Mouse (Mus musculus): Measurements from ENCODE around the gene Tac1. TPM values are rescaled to one million over a fixed set of nuclear protein-coding genes. Genes with fewer than 3 reads are reported as not detected.
"Not testable (repeated sequence)": the region's sequence is repeated elsewhere in the genome, so short reads cannot be mapped to it uniquely, and the experiment has no call there.

Gene Tac1
- total RNA-seq, 1 experiment, result not detected

GRCm38 (mm10) chr6:7600228-7600627 is 45.5 kb downstream of the Tac1 start:
- H3K4me1 ChIP-seq (ENCODE audit: control insufficient read depth in 2 of 2, insufficient read depth in 2 of 2, low read length in 2 of 2, poor library complexity in 1 of 2), result no peaks in the 10 kb centered on the region
- in situ Hi-C loops (cut with MboI; ENCODE audit: low sequenced_read_pairs in 2 of 2, unreplicated experiment in 2 of 2), result no loop called here
- peak; percentile 12 for DNase-seq (ENCODE audit: low read depth, low spot score)
- H3K9ac ChIP-seq (ENCODE audit: insufficient read depth, low read depth, low read length, poor library complexity, severe bottlenecking), result no peak overlapping the region
- H3K4me3 ChIP-seq (ENCODE audit: insufficient read depth in 1 of 2, low read depth in 1 of 2, low read length in 2 of 2, poor library complexity in 1 of 2, severe bottlenecking in 1 of 2), result no peak overlapping the region
- TF ChIP-seq MAFK (IDR thresholded peaks at IDR 0.05; ENCODE audit: insufficient read depth, low read depth, low read length), result no peak
- TF ChIP-seq HCFC1 (IDR thresholded peaks at IDR 0.05; ENCODE audit: borderline replicate concordance, insufficient read depth, low read length), result no peak
- no peak for TF ChIP-seq CHD2 (IDR thresholded peaks at IDR 0.05; ENCODE audit: low read depth, low read length)
- TF ChIP-seq ZC3H11A (IDR thresholded peaks at IDR 0.05; ENCODE audit: borderline replicate concordance, low read depth, low read length), result no peak
- H3K27ac ChIP-seq (ENCODE audit: insufficient read depth, low read depth, low read length, poor library complexity, severe bottlenecking), result no peak overlapping the region
- H3K36me3 ChIP-seq (ENCODE audit: control insufficient read depth, insufficient read depth, low read length, poor library complexity, severe bottlenecking), result no peaks in the 10 kb centered on the region
- H3K9me3 ChIP-seq (ENCODE audit: control insufficient read depth, insufficient read depth, low read depth, low read length), result no peaks in the 10 kb centered on the region

DNA sequence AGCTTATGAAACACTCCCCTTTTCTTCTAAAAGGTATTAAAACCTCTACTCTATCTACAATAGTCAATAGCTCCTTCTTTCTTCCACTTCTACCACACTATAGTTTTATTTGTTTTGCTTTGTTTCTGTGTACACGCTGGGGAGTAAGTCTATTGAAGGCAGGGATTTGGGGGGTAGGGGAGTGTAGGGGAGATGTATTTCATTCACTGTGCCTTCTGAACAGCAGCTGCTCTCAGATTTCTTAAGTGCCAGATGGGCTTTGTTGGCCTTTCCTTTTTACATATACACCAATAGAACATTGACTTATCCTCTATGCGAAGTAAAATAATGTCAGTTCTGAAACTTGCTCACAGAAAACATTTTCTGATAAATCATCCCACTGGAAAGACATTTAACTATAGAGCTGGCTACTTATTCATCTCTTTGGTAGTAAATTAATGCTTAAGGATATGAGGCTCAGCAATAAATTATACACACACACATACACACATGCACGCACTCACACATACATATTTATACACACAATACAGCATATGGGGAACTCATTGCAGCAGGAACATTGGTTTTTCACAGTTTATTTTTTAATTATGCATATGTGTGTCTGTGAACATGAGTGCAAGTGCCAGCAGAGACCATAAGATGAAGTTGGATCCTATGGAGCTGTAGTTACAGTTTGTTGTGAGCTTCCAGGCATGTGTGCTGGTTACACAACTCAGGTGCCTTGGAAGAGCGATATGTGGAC is 46.8 kb downstream of the Tac1 start:
- no peak for TF ChIP-seq ZNF384 (IDR thresholded peaks at IDR 0.05; ENCODE audit: low read depth, low read length)
- Histone ChIP-seq H3K4me1 (ENCODE audit: control insufficient read depth in 2 of 2, insufficient read depth in 2 of 2, low read length in 2 of 2, poor library complexity in 1 of 2) (no peaks in the 10 kb centered on the region), H3K27ac (ENCODE audit: insufficient read depth, low read depth, low read length, poor library complexity, severe bottlenecking) (no peak overlapping the region), H3K36me3 (ENCODE audit: control insufficient read depth, insufficient read depth, low read length, poor library complexity, severe bottlenecking) (no peaks in the 10 kb centered on the region), H3K4me3 (ENCODE audit: insufficient read depth in 1 of 2, low read depth in 1 of 2, low read length in 2 of 2, poor library complexity in 1 of 2, severe bottlenecking in 1 of 2) (no peak overlapping the region), H3K9ac (ENCODE audit: insufficient read depth, low read depth, low read length, poor library complexity, severe bottlenecking) (no peak overlapping the region), H3K9me3 (ENCODE audit: control insufficient read depth, insufficient read depth, low read depth, low read length) (no peaks in the 10 kb centered on the region)
- no peak for DNase-seq (ENCODE audit: low read depth, low spot score)
- in situ Hi-C loops (cut with MboI; ENCODE audit: low sequenced_read_pairs in 2 of 2, unreplicated experiment in 2 of 2), result no loop called here

DNA sequence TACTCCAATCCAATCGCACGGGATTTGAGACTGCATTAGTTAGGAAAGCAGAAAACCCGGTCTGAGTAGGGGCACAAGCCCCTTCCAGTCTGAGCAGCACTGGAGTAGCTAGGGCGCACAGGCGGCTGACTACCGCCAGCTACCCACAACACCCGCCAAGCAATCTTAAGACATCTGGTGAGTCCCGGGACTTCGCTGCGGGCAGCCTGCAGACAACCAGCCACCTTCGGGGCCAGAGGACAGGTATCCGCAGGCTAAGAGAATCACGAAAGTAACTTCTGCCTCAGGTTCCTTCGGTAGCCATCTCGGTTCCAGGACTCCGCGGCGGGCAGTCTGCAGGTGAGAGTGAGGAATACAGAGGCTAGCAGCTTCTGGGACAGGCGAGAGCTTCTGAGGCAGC is 59.0 kb downstream of the Tac1 start:
- in situ Hi-C loops (cut with MboI; ENCODE audit: low sequenced_read_pairs in 2 of 2, unreplicated experiment in 2 of 2); H3K9me3 ChIP-seq (ENCODE audit: control insufficient read depth, insufficient read depth, low read depth, low read length); H3K27ac ChIP-seq (ENCODE audit: insufficient read depth, low read depth, low read length, poor library complexity, severe bottlenecking); H3K36me3 ChIP-seq (ENCODE audit: control insufficient read depth, insufficient read depth, low read length, poor library complexity, severe bottlenecking); DNase-seq (ENCODE audit: low read depth, low spot score); H3K9ac ChIP-seq (ENCODE audit: insufficient read depth, low read depth, low read length, poor library complexity, severe bottlenecking); H3K4me1 ChIP-seq (ENCODE audit: control insufficient read depth in 2 of 2, insufficient read depth in 2 of 2, low read length in 2 of 2, poor library complexity in 1 of 2): not testable (repeated sequence)
- H3K4me3 ChIP-seq (ENCODE audit: insufficient read depth in 1 of 2, low read depth in 1 of 2, low read length in 2 of 2, poor library complexity in 1 of 2, severe bottlenecking in 1 of 2), result peak overlapping the region in 1 of 2 experiments; percentile 19; a peak in 2 of 4 replicates

Other genes with a start within 250 kb of the Tac1 start
- gene Asns, start 138.4 kb downstream of the Tac1 start, total RNA-seq (2012; rRNA removed), result 225 and 241 TPM in 2 replicates